Mouse (Mus musculus) embryonic facial prominence, embryonic 12.5 days (tissue): ENCODE results near the gene H2-DMb1. TPM values are rescaled to one million over a fixed set of nuclear protein-coding genes. Genes with fewer than 3 reads are reported as not detected.

Source experiments
- ATAC-seq: fragments of 200-750 bp; cut with Nextera tagmentation; 2 replicates; pipeline ENCODE4 v1.8.0; 2017; ENCODE audit not compliant: insufficient number of reproducible peaks, insufficient read depth, low FRiP score, low TSS enrichment
- H3K27ac ChIP-seq: fragments of 300-500 bp; sonication (generic); 2 replicates; pipeline ENCODE4 v1.5.1; 2016; ENCODE audit warnings: mild to moderate bottlenecking
- H3K27me3 ChIP-seq: fragments of 300-500 bp; sonication (generic); 2 replicates; pipeline ENCODE4 v1.6.1; 2016; ENCODE audit warnings: mild to moderate bottlenecking, moderate library complexity
- H3K36me3 ChIP-seq: fragments of 300-500 bp; sonication (generic); 2 replicates; pipeline ENCODE4 v1.6.1; 2016; ENCODE audit warnings: mild to moderate bottlenecking
- H3K4me1 ChIP-seq: fragments of 300-500 bp; sonication (generic); 2 replicates; pipeline ENCODE4 v1.6.1; 2016
- H3K4me2 ChIP-seq: fragments of 300-500 bp; sonication (generic); replicated peaks from 2 replicates; pipeline ENCODE4 v1.6.1; 2016; ENCODE audit warnings: mild to moderate bottlenecking, moderate library complexity
- H3K4me3 ChIP-seq: fragments of 300-500 bp; sonication (generic); 2 replicates; pipeline ENCODE4 v1.5.1; 2016; ENCODE audit warnings: mild to moderate bottlenecking
- H3K9ac ChIP-seq: fragments of 300-500 bp; sonication (generic); 2 replicates; pipeline ENCODE4 v1.6.1; 2016; ENCODE audit warnings: mild to moderate bottlenecking, moderate library complexity
- H3K9me3 ChIP-seq: fragments of 300-500 bp; sonication (generic); 2 replicates; pipeline ENCODE4 v1.6.1; 2016; ENCODE audit warnings: mild to moderate bottlenecking, moderate library complexity
- WGBS: fragments of 180-500 bp; shearing (Covaris S2); methylation state at CpG from one replicate; pipeline ENCODE4 v1.1.7; 2016; 5-methylcytosine and 5-hydroxymethylcytosine counted together
- polyA plus RNA-seq: library from polyadenylated mRNA; unstranded; fragments of >200 nt; fragmentation: Nextera tagmentation; extraction: Ambion mirVana; gene quantifications from 2 replicates; pipeline ENCODE4 v1.2.1, GENCODE M21; 2016

Gene H2-DMb1
- polyA plus RNA-seq, 1 experiment from 2014 or later: 2.0 TPM

GRCm38 (mm10) chr17:34165033-34165730 is 12.3 kb downstream of the H2-DMb1 start:
- no peak for ATAC-seq
- Histone ChIP-seq H3K27ac (no peak overlapping the region), H3K9ac (no peak overlapping the region), H3K4me3 (no peak overlapping the region), H3K4me1 (no peaks in the 10 kb centered on the region), H3K36me3 (no peaks in the 10 kb centered on the region), H3K27me3 (no peaks in the 10 kb centered on the region), H3K4me2 (no peak overlapping the region), H3K9me3 (no peaks in the 10 kb centered on the region)
- 87% methylated on average over 6 of the region's 6 CpGs for WGBS

- Histone ChIP-seq H3K9ac (no peak overlapping the region), H3K9me3 (0 out of 2 replicates have a peak, but pooled peaks cover 3% of the 10 kb centered on the region), H3K27ac (no peak overlapping the region), H3K4me1 (no peaks in the 10 kb centered on the region), H3K36me3 (no peaks in the 10 kb centered on the region), H3K4me3 (no peak overlapping the region), H3K27me3 (no peaks in the 10 kb centered on the region), H3K4me2 (no peak overlapping the region)
- 3% methylated on average over 2 of the region's 2 CpGs for WGBS
- ATAC-seq: no peak
These were observed 16.4 kb downstream of the H2-DMb1 start for GRCm38 (mm10) chr17:34169279-34169678.

- 28% methylated on average over 4 of the region's 4 CpGs for WGBS
- H3K9ac ChIP-seq: no peak overlapping the region
- H3K27me3 ChIP-seq: no peaks in the 10 kb centered on the region
- no peak overlapping the region for H3K4me2 ChIP-seq
- no peak overlapping the region for H3K27ac ChIP-seq
- no peak overlapping the region for H3K4me3 ChIP-seq
- no peaks in the 10 kb centered on the region for H3K36me3 ChIP-seq
- H3K9me3 ChIP-seq: 0 out of 2 replicates have a peak, but pooled peaks cover 3% of the 10 kb centered on the region
- no peak for ATAC-seq
- no peaks in the 10 kb centered on the region for H3K4me1 ChIP-seq
These were observed 17.6 kb downstream of the H2-DMb1 start for GRCm38 (mm10) chr17:34170487-34170876.

GRCm38 (mm10) chr17:34170877-34171498 is 18.1 kb downstream of the H2-DMb1 start:
- no peak overlapping the region for H3K4me2 ChIP-seq
- ATAC-seq: no peak
- no peak overlapping the region for H3K27ac ChIP-seq
- H3K9ac ChIP-seq: no peak overlapping the region
- no peaks in the 10 kb centered on the region for H3K27me3 ChIP-seq
- no peak overlapping the region for H3K4me3 ChIP-seq
- 43% methylated on average over 13 of the region's 13 CpGs for WGBS
- 0 out of 2 replicates have a peak, but pooled peaks cover 3% of the 10 kb centered on the region for H3K9me3 ChIP-seq
- H3K36me3 ChIP-seq: no peaks in the 10 kb centered on the region
- H3K4me1 ChIP-seq: no peaks in the 10 kb centered on the region

- Histone ChIP-seq H3K36me3 (no peaks in the 10 kb centered on the region), H3K4me3 (no peak overlapping the region), H3K27ac (no peak overlapping the region), H3K27me3 (no peaks in the 10 kb centered on the region), H3K9ac (no peak overlapping the region), H3K4me2 (no peak overlapping the region), H3K4me1 (no peaks in the 10 kb centered on the region), H3K9me3 (peaks cover 10% of the 10 kb centered on the region; the same call in 1 of the 2 replicates)
- WGBS: 90% methylated on average over 5 of the region's 5 CpGs
- ATAC-seq: no peak
These were observed 19.7 kb downstream of the H2-DMb1 start for GRCm38 (mm10) chr17:34172528-34172927.

- H3K4me1 ChIP-seq: no peaks in the 10 kb centered on the region
- no peaks in the 10 kb centered on the region for H3K27me3 ChIP-seq
- H3K9ac ChIP-seq: no peak overlapping the region
- peaks cover 10% of the 10 kb centered on the region; the same call in 1 of the 2 replicates for H3K9me3 ChIP-seq
- H3K4me2 ChIP-seq: no peak overlapping the region
- ATAC-seq: no peak
- H3K27ac ChIP-seq: no peak overlapping the region
- no peak overlapping the region for H3K4me3 ChIP-seq
- no peaks in the 10 kb centered on the region for H3K36me3 ChIP-seq
- 41% methylated on average over 1 of the region's 1 CpGs for WGBS
These were observed 21.2 kb downstream of the H2-DMb1 start for GRCm38 (mm10) chr17:34174075-34174474.

GRCm38 (mm10) chr17:34177179-34177578 is 24.3 kb downstream of the H2-DMb1 start:
- Histone ChIP-seq H3K36me3 (no peaks in the 10 kb centered on the region), H3K9ac (no peak overlapping the region), H3K4me1 (no peaks in the 10 kb centered on the region), H3K4me3 (no peak overlapping the region), H3K4me2 (no peak overlapping the region), H3K27me3 (no peaks in the 10 kb centered on the region), H3K27ac (no peak overlapping the region), H3K9me3 (peaks cover 10% of the 10 kb centered on the region; the same call in 1 of the 2 replicates)
- WGBS: 64% methylated on average over 4 of the region's 4 CpGs
- no peak for ATAC-seq

GRCm38 (mm10) chr17:34179019-34179418 is 26.1 kb downstream of the H2-DMb1 start:
- Histone ChIP-seq H3K9ac (no peak overlapping the region), H3K27me3 (peaks cover 15% of the 10 kb centered on the region; the same call in 1 of the 2 replicates), H3K27ac (no peak overlapping the region), H3K9me3 (peaks cover 7% of the 10 kb centered on the region; the same call in 1 of the 2 replicates), H3K4me3 (no peak overlapping the region), H3K4me2 (no peak overlapping the region), H3K4me1 (no peaks in the 10 kb centered on the region), H3K36me3 (no peaks in the 10 kb centered on the region)
- 59% methylated on average over 6 of the region's 6 CpGs for WGBS
- ATAC-seq: no peak

GRCm38 (mm10) chr17:34179913-34180859 is 27.3 kb downstream of the H2-DMb1 start:
- Histone ChIP-seq H3K27me3 (peaks cover 18% of the 10 kb centered on the region; the same call in 1 of the 2 replicates), H3K4me2 (no peak overlapping the region), H3K36me3 (no peaks in the 10 kb centered on the region), H3K27ac (no peak overlapping the region), H3K9ac (no peak overlapping the region), H3K4me1 (no peaks in the 10 kb centered on the region), H3K9me3 (peaks cover 7% of the 10 kb centered on the region; the same call in 1 of the 2 replicates), H3K4me3 (no peak overlapping the region)
- 67% methylated on average over 13 of the region's 13 CpGs for WGBS
- ATAC-seq: no peak

- H3K27me3 ChIP-seq: peaks cover 44% of the 10 kb centered on the region
- no peaks in the 10 kb centered on the region for H3K36me3 ChIP-seq
- no peaks in the 10 kb centered on the region for H3K9me3 ChIP-seq
- H3K4me1 ChIP-seq: peaks cover 14% of the 10 kb centered on the region; the same call in 1 of the 2 replicates
- H3K9ac ChIP-seq: no peak overlapping the region
- no peak overlapping the region for H3K27ac ChIP-seq
- no peak overlapping the region for H3K4me2 ChIP-seq
- ATAC-seq: no peak
- WGBS: 80% methylated on average over 15 of the region's 15 CpGs
- no peak overlapping the region for H3K4me3 ChIP-seq
These were observed 30.8 kb downstream of the H2-DMb1 start for GRCm38 (mm10) chr17:34183564-34184219.

GRCm38 (mm10) chr17:34185526-34185925 is 32.7 kb downstream of the H2-DMb1 start:
- Histone ChIP-seq H3K9me3 (no peaks in the 10 kb centered on the region), H3K27ac (no peak overlapping the region), H3K9ac (no peak overlapping the region), H3K4me2 (no peak overlapping the region), H3K4me3 (no peak overlapping the region), H3K4me1 (peaks cover 14% of the 10 kb centered on the region; the same call in 1 of the 2 replicates), H3K27me3 (peaks cover 60% of the 10 kb centered on the region), H3K36me3 (no peaks in the 10 kb centered on the region)
- ATAC-seq: no peak
- WGBS: 85% methylated on average over 9 of the region's 9 CpGs
